8 mouse cellular contexts compared by ENCODE assay signal in genomic region chr1:60180784-60181221, GRCm38 (mm10). TPM values are rescaled to one million over a fixed set of nuclear protein-coding genes. Genes with fewer than 3 reads are reported as not detected.
DNase-seq lines count a peak whose midpoint lies in the region; ATAC-seq and TF ChIP-seq lines count a peak whose summit lies in the region.

No protein-coding gene starts in this region.

- whole genome bisulfite sequencing in hindbrain, embryonic 11.5 days = under 1% methylated on average over 27 of the region's 30 CpGs
- under 1% methylated on average over 29 of the region's 30 CpGs for WGBS in liver, embryonic 15.5 days (ENCODE audit: insufficient replicate concordance)
- under 1% methylated on average over 28 of the region's 30 CpGs for WGBS in stomach, embryonic 16.5 days

- H3K9me3 ChIP-seq in ES-E14 (ENCODE audit: control insufficient read depth, insufficient read depth, low read depth, low read length) = no peaks in the 10 kb centered on the region
- H3K9me3 ChIP-seq in hindbrain, embryonic 11.5 days (ENCODE audit: control insufficient read depth, low read length) = no peaks in the 10 kb centered on the region
- no peaks in the 10 kb centered on the region for H3K9me3 ChIP-seq in liver, embryonic 15.5 days (replicated peaks)
- no peaks in the 10 kb centered on the region for H3K9me3 ChIP-seq in stomach, embryonic 16.5 days (replicated peaks; ENCODE audit: control insufficient read depth, low read length)

- no peaks in the 10 kb centered on the region for H3K27me3 ChIP-seq in hindbrain, embryonic 11.5 days (ENCODE audit: control insufficient read depth, insufficient read depth, low read length)
- H3K27me3 ChIP-seq in liver, embryonic 15.5 days = no peaks in the 10 kb centered on the region
- H3K27me3 ChIP-seq in stomach, embryonic 16.5 days (ENCODE audit: control insufficient read depth, insufficient read depth, low read length) = no peaks in the 10 kb centered on the region

- H3K36me3 ChIP-seq in ES-E14 (ENCODE audit: control insufficient read depth, insufficient read depth, low read length, poor library complexity, severe bottlenecking) = no peaks in the 10 kb centered on the region
- H3K36me3 ChIP-seq in hindbrain, embryonic 11.5 days (ENCODE audit: control insufficient read depth, insufficient read depth, low read length) = no peaks in the 10 kb centered on the region
- H3K36me3 ChIP-seq in liver, embryonic 15.5 days (replicated peaks) = no peaks in the 10 kb centered on the region
- H3K36me3 ChIP-seq in stomach, embryonic 16.5 days (ENCODE audit: control insufficient read depth, insufficient read depth, low read length) = no peaks in the 10 kb centered on the region

- in situ Hi-C loops in ES-E14 (cut with MboI; ENCODE audit: low sequenced_read_pairs in 2 of 2, unreplicated experiment in 2 of 2) = no loop called here

- no peak for DNase-seq in layer of hippocampus, adult 2 months (ENCODE audit: low spot score in 2 of 2)
- DNase-seq in layer of hippocampus, postnatal 36 days = no peak
- peak; percentile 50 for DNase-seq in ES-E14 (ENCODE audit: low read depth, low spot score)
- peak; percentile 23 for DNase-seq in brain, adult 2 months (ENCODE audit: low read depth, low spot score)
- DNase-seq in hindbrain, embryonic 11.5 days (ENCODE audit: low spot score) = no peak
- DNase-seq in ovary, postnatal 14 days (ENCODE audit: low spot score) = no peak

- peak overlapping the region; percentile 90 for H3K4me3 ChIP-seq in layer of hippocampus, adult 2 months
- peak overlapping the region; percentile 89 for H3K4me3 ChIP-seq in ES-E14 (ENCODE audit: insufficient read depth in 1 of 2, low read depth in 1 of 2, low read length in 2 of 2, poor library complexity in 1 of 2, severe bottlenecking in 1 of 2)
- H3K4me3 ChIP-seq in hindbrain, embryonic 11.5 days (ENCODE audit: low read depth, low read length) = peak overlapping the region; percentile 79
- H3K4me3 ChIP-seq in liver, embryonic 15.5 days (replicated peaks) = peak overlapping the region; percentile 82
- peak overlapping the region; percentile 94 for H3K4me3 ChIP-seq in stomach, embryonic 16.5 days (replicated peaks; ENCODE audit: low read length)

- H3K27ac ChIP-seq in layer of hippocampus, adult 2 months = peak overlapping the region; percentile 92
- H3K27ac ChIP-seq in ES-E14 (ENCODE audit: insufficient read depth, low read depth, low read length, poor library complexity, severe bottlenecking) = peak overlapping the region; percentile 78
- H3K27ac ChIP-seq in hindbrain, embryonic 11.5 days (ENCODE audit: low read depth, low read length) = peak overlapping the region; percentile 94
- H3K27ac ChIP-seq in liver, embryonic 15.5 days (replicated peaks) = peak overlapping the region; percentile 83
- H3K27ac ChIP-seq in stomach, embryonic 16.5 days (ENCODE audit: low read length) = peak overlapping the region; percentile 96

- H3K4me1 ChIP-seq in ES-E14 (ENCODE audit: control insufficient read depth in 2 of 2, insufficient read depth in 2 of 2, low read length in 2 of 2, poor library complexity in 1 of 2) = no peaks in the 10 kb centered on the region
- no peaks in the 10 kb centered on the region for H3K4me1 ChIP-seq in hindbrain, embryonic 11.5 days (replicated peaks; ENCODE audit: control insufficient read depth, insufficient read depth, low read length)
- peaks cover 16% of the 10 kb centered on the region for H3K4me1 ChIP-seq in liver, embryonic 15.5 days (replicated peaks)
- H3K4me1 ChIP-seq in stomach, embryonic 16.5 days (ENCODE audit: control insufficient read depth, insufficient read depth, low read length) = peaks cover 10% of the 10 kb centered on the region

- ATAC-seq in hindbrain, embryonic 11.5 days (ENCODE audit: low FRiP score) = no peak
- ATAC-seq in liver, embryonic 15.5 days (ENCODE audit: insufficient read depth) = no peak
- ATAC-seq in stomach, embryonic 16.5 days (ENCODE audit: insufficient read depth, low FRiP score) = no peak; the same call in 1 of the 2 replicates

- TF ChIP-seq CTCF in layer of hippocampus, adult 2 months (conservative IDR thresholded peaks at IDR 0.05) = no peak

- H3K4me2 ChIP-seq in hindbrain, embryonic 11.5 days (replicated peaks; ENCODE audit: low read depth, low read length) = peak overlapping the region; percentile 65
- H3K4me2 ChIP-seq in liver, embryonic 15.5 days = peak overlapping the region; percentile 96
- peak overlapping the region; percentile 74 for H3K4me2 ChIP-seq in stomach, embryonic 16.5 days (ENCODE audit: low read depth, low read length)

- H3K9ac ChIP-seq in ES-E14 (ENCODE audit: insufficient read depth, low read depth, low read length, poor library complexity, severe bottlenecking) = peak overlapping the region; percentile 91
- H3K9ac ChIP-seq in hindbrain, embryonic 11.5 days (ENCODE audit: low read depth, low read length) = peak overlapping the region; percentile 82
- H3K9ac ChIP-seq in liver, embryonic 15.5 days = peak overlapping the region; percentile 82
- H3K9ac ChIP-seq in stomach, embryonic 16.5 days (ENCODE audit: low read length) = peak overlapping the region; percentile 95

TF ChIP-seq in ES-E14, 5 proteins besides CTCF, POLR2A, EP300 and RAD21:
- TF ChIP-seq ZNF384 (IDR thresholded peaks at IDR 0.05; ENCODE audit: low read depth, low read length) (no peak), CHD2 (IDR thresholded peaks at IDR 0.05; ENCODE audit: low read depth, low read length) (no peak), MAFK (IDR thresholded peaks at IDR 0.05; ENCODE audit: insufficient read depth, low read depth, low read length) (no peak), ZC3H11A (IDR thresholded peaks at IDR 0.05; ENCODE audit: borderline replicate concordance, low read depth, low read length) (no peak), HCFC1 (IDR thresholded peaks at IDR 0.05; ENCODE audit: borderline replicate concordance, insufficient read depth, low read length) (no peak)

RNA-seq across cellular contexts. Expression of gene Nbeal1, which starts 0.4 kb away (rescaled TPM):
- 10 to 100 TPM; 20.4 to 24.3 TPM for total RNA-seq in layer of hippocampus, adult 2 months (2021)
- 10 to 100 TPM; 21.6 to 24.8 TPM for total RNA-seq in layer of hippocampus, postnatal 36 days (2021)
- total RNA-seq in ES-E14 (2012; rRNA removed) = 14.9 and 21.0 TPM in 2 replicates
- polyA plus RNA-seq in hindbrain, embryonic 11.5 days (2014; fragmentation: Nextera tagmentation; extraction: Ambion mirVana) = 7.9 and 10.9 TPM in 2 replicates
- 1.3 and 1.5 TPM in 2 replicates for polyA plus RNA-seq in liver, embryonic 15.5 days (2015; fragmentation: Nextera tagmentation; extraction: Ambion mirVana)
- 7.1 and 7.8 TPM in 2 replicates for polyA plus RNA-seq in stomach, embryonic 16.5 days (2015; fragmentation: Nextera tagmentation; extraction: Ambion mirVana)

Comparison
In these comparisons a context has a peak if more than half of its experiments do, and no peak if none do; other contexts are left out.
1. DNase-seq: peak in ES-E14 (single experiment) and brain, adult 2 months (single experiment); none in layer of hippocampus, adult 2 months (0 of 2), layer of hippocampus, postnatal 36 days (0 of 2), hindbrain, embryonic 11.5 days (single experiment) and ovary, postnatal 14 days (single experiment).
2. Peak in every context shown above with its lines, with median percentiles within 50 percentile points of each other: H3K27ac ChIP-seq, H3K4me3 ChIP-seq, H3K9ac ChIP-seq and H3K4me2 ChIP-seq.